Mouse (Mus musculus) testis, postnatal 10 days (tissue): ENCODE measurements around the gene Tomm7.
"Not testable (repeated sequence)": the region's sequence is repeated elsewhere in the genome, so short reads cannot be mapped to it uniquely, and the experiment has no call there.

Experiments used
- DNase-seq: peaks from one replicate; pipeline ENCODE4 v3.0.0; 2021; ENCODE audit warnings: low spot score

The Tomm7 gene

GRCm38 (mm10) chr5:23851160-23851555, 7.2 kb upstream of the Tomm7 start:
- DNase-seq: not testable (repeated sequence)

- DNase-seq: peak; percentile 98
These were observed 6.6 kb upstream of the Tomm7 start for GRCm38 (mm10) chr5:23850345-23851159.

GRCm38 (mm10) chr5:23845141-23845540, 1.2 kb upstream of the Tomm7 start:
- DNase-seq: peak; percentile 11

- peak; percentile 75 for DNase-seq
These were observed 525 bp upstream of the Tomm7 start for GRCm38 (mm10) chr5:23844531-23844841.

- no peak for DNase-seq
These were observed 5.8 kb downstream of the Tomm7 start for GRCm38 (mm10) chr5:23838158-23838557.

- DNase-seq: not testable (repeated sequence)
These were observed 8.3 kb downstream of the Tomm7 start for GRCm38 (mm10) chr5:23835691-23836090.

GRCm38 (mm10) chr5:23830897-23831752, 12.8 kb downstream of the Tomm7 start:
- peak; percentile 64 for DNase-seq

GRCm38 (mm10) chr5:23826321-23827004, 17.5 kb downstream of the Tomm7 start:
- DNase-seq: peak; percentile 85

GRCm38 (mm10) chr5:23824171-23824733, 19.7 kb downstream of the Tomm7 start:
- DNase-seq: no peak

GRCm38 (mm10) chr5:23822306-23822705, 21.7 kb downstream of the Tomm7 start:
- no peak for DNase-seq

- no peak for DNase-seq
These were observed 27.3 kb downstream of the Tomm7 start for GRCm38 (mm10) chr5:23816681-23817080.

- DNase-seq: no peak
These were observed 29.1 kb downstream of the Tomm7 start for GRCm38 (mm10) chr5:23814841-23815240.

GRCm38 (mm10) chr5:23792726-23793125, 51.2 kb downstream of the Tomm7 start:
- DNase-seq: no peak

GRCm38 (mm10) chr5:23789078-23789612, 54.8 kb downstream of the Tomm7 start:
- no peak for DNase-seq
